Mouse (Mus musculus) induced T-regulatory cell, adult 2 months (primary cell): ENCODE data around the gene 9930021J03Rik.

Experiments
- DNase-seq: peaks from one replicate; pipeline ENCODE4 v3.0.0-alpha.2; 2012; ENCODE audit warnings: low read depth

The 9930021J03Rik gene

DNA sequence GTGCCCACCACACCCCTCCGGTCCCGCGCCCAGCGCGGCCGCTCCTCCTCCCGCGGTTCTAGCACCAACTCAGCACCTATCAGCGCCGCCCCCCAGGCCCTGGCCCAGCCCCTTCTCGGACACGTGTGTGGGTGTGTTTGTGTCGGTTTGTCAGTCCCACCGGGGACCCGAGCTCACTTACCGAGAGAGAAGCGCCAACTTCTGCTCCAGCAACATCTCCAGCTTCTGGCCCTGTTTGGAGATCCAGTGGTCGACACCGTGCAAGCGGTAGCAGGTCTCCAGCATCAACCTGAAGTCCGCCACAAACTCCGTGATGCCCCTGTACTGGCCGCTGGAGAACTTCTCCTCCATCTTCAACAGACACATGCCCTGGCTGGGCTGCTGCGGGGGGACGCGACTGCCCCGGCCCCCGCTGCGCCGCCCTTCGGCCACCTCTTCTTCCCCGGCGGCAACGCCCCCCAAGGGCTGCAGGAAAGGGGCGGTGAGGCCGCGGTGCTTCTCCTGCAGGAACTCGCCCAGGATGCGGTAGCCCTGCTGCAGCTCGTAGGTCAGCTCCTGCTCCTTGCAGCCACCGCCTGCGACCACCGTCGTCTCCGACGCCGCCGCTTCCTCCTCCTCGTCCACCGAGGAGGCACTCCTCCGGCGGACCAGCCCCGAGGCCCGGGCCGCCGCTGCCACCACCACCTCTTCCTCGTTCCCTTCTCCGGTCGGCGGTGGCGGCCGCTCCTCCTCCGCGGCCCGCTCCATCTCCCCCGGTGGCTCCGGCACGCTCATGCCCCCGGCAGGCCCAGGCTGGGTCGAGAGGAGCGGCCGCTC, 480 bp downstream of the 9930021J03Rik start:
- DNase-seq = peak; percentile 85

DNA sequence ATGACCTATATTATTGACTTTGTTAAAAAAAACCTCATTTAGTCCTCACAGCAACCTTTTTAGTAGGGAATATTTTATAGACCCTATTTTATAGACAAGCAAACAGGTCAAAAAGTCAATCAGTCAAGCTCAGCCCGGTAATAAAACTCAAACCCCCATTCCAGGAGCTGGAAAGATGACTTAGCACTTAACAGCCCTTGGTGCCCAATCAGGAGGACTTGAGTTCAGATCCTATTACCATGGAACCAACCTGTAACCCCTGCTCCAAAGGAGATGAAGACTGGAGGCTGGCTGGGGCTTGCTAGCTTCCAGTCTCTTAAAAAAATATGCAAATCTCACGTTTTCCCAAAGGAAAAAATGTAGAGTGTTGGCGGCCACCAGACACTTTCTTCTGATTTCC, 1.8 kb downstream of the 9930021J03Rik start:
- DNase-seq = no peak

DNA sequence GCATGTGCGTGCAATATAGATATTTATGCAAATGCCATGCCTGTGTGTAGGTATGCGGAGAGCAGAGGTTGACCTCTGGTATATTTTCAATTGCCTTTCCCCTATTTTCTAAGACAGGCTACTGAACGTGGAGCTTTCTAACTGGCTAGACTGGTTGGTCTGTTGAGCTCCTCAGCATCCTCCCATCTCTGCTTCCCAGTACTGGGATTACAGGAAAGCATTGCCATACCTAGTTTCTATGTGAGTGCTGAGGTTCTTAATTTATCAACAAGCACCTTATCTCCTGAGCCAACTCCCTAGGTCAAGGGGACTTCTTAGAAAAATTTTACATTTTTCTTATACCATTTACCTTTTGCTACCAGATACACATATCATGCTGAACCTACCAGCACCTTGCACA, 8.4 kb downstream of the 9930021J03Rik start:
- DNase-seq = no peak

- DNase-seq = no peak
These were observed 17.8 kb downstream of the 9930021J03Rik start for GRCm38 (mm10) chr19:29787997-29788396.

DNA sequence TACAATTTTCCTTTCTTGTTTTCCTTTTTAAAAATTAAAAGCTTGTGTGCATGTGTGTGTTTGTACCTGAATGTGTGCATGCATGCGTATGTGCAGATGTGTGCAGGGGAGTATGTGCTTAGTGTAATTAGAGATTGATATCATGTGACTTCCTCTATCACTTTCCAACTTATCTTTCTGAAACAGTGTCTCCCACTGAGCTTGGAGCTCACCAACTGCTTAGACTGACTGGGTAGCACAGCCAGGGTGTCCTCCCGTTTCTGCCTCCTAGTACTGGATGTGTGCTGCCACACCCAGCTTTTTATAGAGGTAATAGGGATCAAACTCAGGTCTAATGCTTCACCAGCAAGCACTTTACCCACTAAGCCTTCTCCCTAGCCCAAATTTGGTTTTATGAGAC, 22.9 kb downstream of the 9930021J03Rik start:
- DNase-seq = no peak

GRCm38 (mm10) chr19:29753939-29754338, 51.9 kb downstream of the 9930021J03Rik start:
- no peak for DNase-seq

GRCm38 (mm10) chr19:29750994-29751393, 54.8 kb downstream of the 9930021J03Rik start:
- DNase-seq = no peak

GRCm38 (mm10) chr19:29743531-29743930, 62.3 kb downstream of the 9930021J03Rik start:
- DNase-seq = no peak

DNA sequence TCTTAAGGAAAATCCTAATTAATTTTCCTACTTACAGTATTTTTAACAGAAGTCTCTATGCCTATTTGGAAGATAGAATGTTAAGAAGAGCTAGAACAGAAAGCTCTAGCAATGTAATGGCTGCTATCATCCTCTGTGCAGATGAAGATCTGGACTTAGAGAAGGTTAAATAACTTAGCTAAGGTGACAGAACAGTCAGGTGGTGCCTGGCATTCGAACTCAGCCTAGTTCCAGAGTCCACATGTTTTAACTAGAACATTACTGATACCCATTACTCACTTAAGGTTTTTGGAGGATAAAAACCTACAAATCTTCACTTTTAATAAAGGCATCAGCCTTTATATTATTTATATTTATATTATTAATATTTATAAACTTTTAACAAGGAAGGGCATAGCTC, 65.1 kb downstream of the 9930021J03Rik start:
- no peak for DNase-seq

DNA sequence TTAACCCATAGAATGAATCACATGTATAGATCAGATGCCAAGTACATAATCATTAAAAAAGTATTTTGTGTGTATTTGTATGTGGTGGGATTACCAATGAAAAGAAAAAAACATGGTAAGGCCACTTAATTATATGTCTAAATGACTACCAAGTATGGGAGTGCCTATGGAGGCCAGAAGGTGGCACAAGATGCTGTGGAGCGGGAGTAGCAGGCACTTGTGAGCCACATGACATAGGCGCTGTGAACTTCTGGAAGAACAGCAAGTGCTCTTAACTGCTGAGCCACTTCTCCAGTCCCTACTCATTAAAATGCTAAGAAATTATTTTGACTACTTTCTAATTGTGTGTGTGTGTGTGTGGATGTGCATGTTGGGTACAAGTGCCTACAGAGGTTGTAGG, 66.2 kb downstream of the 9930021J03Rik start:
- no peak for DNase-seq

DNA sequence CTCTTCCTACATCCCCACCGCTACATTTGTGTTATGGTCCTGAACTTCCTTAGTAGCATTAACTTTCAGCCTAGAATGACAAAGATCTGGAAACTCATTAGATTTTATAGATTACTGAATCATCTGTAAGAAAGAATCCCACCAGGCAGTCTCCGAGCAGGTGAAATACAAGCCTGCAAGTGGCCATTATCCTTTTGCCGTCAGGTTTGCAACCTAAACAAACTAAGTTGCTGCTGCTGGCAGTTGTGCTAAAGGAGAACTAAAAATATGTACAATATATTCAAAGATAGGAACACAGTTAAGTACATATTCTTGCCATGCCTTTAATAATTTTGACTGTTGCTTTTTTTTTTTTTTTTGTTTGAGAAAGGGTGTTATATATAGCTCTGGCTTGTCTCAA, 70.4 kb downstream of the 9930021J03Rik start:
- DNase-seq = no peak

- no peak for DNase-seq
These were observed 87.3 kb downstream of the 9930021J03Rik start for GRCm38 (mm10) chr19:29718476-29718875.

GRCm38 (mm10) chr19:29717854-29718253, 87.9 kb downstream of the 9930021J03Rik start:
- peak; percentile 62 for DNase-seq

- DNase-seq = no peak
These were observed 92.3 kb downstream of the 9930021J03Rik start for GRCm38 (mm10) chr19:29713451-29713850.

DNA sequence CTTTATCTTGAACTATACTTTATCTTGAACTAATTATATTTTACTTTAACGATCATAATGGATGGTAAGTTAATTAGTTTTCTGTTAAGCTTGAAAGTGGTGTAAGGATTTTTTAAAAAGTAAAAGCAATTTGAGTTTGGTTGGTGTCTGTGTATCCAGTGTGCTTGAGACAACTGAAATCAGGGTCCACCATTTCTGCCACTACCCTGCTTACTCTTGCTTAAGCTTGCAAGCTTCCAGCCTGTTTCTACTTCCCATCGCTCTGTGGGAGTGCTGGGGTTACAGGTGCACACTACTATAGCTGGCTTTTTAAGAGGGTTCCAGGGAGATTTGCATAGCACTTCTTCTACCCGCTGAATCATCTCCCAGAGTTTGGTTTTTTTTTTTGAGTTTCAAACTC, 96.3 kb downstream of the 9930021J03Rik start:
- DNase-seq = no peak

GRCm38 (mm10) chr19:29708461-29708860, 97.3 kb downstream of the 9930021J03Rik start:
- DNase-seq = no peak

GRCm38 (mm10) chr19:29708003-29708402, 97.8 kb downstream of the 9930021J03Rik start:
- DNase-seq = peak; percentile 83

DNA sequence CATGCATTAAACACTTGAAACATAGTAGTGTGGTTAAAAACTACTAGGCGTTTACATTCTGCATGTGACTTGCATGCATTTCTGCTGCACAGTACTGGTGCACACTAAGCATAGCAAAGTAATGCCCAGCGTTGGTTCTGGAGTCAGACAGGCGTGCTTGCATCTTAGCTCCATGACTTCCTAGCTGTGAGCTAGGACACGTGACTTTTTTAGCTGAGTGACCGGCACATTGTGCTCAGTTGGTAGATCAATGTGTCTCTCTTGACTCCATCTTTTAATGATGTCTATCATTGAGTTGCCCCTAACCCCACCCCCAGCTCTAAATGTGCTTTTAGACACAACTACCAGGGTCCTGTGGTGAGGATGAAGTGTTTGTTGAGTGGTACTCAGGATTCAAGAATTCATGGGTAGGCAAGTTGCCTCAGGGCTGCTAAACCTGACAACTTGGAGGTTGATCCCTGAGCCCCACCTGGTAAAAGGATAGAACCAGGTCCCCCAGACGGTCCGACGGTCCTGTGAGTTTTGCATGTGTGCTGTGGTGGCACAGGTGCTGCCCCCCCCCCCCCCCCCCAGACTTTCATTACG, 98.4 kb downstream of the 9930021J03Rik start:
- DNase-seq = peak; percentile 14

DNA sequence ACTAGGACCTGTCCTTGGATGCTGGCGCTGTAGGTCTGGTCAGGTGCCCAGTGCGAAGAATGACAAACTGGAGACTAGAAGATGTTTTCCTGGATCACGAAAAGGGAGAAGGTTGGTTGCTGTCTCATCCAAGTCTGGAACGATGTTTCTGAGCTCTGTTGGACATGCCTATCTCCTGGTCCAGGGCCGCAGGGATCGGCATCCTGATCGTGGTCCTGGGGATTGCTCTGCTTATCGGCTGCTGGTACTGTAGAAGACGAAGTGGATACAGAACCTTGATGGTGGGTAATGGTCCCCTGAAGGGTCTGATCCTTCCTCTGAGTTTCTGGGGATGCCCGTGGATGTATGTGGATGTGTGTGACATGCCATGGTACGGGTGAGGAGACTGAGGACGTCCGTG, 101.4 kb downstream of the 9930021J03Rik start:
- no peak for DNase-seq

GRCm38 (mm10) chr19:29701707-29702106, 104.1 kb downstream of the 9930021J03Rik start:
- no peak for DNase-seq

DNA sequence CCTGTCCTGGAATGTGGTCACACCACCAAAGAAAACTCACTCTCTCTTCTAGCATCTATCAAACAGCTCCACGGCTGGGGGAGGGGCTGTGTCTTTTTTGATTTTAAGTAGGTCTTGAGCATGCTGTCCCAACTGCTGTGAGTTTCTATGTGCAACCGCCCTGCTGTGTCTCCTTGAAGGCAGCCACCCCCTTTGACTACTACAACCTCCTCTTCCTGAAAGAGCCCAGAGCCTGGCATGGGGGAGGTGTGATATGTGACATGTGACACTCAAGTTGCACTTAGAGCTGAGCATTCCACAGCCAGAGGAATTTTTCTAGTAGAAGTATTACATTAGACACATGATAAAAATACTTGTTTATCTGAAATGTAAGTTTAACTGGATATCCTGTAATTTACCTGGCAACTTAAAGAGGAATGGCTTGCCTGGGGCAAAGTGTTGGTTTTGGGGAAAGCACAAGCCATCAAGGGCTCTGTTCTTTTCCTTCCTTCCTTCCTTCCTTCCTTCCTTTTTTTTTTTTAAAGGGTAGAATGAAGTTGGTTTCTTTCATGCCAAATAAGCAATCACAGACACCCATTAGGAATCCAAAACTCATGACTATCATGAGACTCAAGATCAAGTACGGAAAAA, 108.4 kb downstream of the 9930021J03Rik start, which contains the start of gene Mlana:
Mlana (plus strand) TSS at position 580 of the 630 bp plus-strand sequence.
- DNase-seq = no peak

DNA sequence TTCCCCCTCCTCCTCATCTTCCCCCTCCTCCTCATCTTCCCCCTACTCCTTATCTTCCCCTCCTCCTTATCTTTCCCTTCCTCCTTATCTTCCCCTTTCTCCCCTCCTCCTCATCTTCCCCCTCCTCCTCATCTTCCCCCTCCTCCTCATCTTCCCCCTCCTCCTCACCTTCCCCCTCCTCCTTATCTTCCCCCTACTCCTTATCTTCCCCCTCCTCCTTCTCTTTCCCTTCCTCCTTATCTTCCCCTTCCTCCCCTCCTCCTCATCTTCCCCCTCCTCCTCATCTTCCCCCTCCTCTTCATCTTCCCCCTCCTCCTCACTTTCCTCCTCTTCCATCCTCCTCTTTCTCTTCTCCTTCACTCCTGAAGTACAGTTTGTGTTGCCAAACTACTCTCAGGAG, 108.9 kb downstream of the 9930021J03Rik start:
- DNase-seq = no peak

GRCm38 (mm10) chr19:29696309-29696708, 109.5 kb downstream of the 9930021J03Rik start:
- DNase-seq = no peak
